Mouse (Mus musculus): Measurements from ENCODE around the gene Utp3.

The Utp3 gene

GRCm38 (mm10) chr5:88569541-88569940, 15.3 kb downstream of the Utp3 start:
- DNase-seq (ENCODE audit: low read depth): no peak

- no peak for DNase-seq (ENCODE audit: low read depth)
Observed at GRCm38 (mm10) chr5:88574829-88575228, 20.6 kb downstream of the Utp3 start.

DNA sequence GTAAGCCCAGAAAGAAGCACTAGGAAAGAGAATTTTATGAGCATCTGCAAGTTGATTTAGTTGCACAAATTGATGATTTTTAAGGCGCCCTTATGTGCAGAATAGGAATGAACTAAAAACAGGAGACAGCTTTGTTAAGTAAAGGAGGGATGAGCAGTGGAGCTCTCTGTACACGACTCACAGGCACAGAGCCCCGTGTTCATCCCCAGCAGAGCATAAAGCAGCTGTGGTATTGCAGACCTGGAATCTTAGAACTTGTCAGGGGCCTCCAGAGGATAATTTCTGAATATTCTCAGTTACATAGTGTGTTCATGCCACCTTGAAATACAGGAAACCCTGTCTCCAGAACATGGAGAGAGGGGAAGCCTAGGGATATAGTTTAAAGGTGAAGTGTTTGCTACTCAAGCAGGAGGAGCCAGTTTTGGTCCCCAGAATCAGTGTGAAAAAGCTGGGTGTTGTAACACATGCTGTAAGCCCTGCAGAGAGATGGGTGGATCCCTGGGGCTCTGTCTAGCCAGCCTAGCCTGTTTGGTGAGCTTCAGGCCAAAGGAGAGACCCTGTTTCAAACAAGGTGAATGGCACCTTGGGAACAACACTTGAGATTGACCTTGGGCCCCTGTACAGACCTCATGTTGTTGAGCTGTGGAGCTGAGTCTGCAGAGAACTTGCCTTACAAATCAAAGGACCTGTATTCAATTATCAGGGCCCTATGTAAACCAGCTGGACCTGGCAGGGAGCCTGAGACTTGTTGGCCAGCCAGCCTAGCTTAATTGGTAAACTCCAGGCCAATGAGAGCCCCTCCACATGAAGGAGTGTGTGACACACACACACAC, 21.5 kb downstream of the Utp3 start:
- no peak for DNase-seq (ENCODE audit: low read depth)

GRCm38 (mm10) chr5:88580681-88581080, 26.4 kb downstream of the Utp3 start:
- DNase-seq (ENCODE audit: low read depth): peak; percentile 69

GRCm38 (mm10) chr5:88581343-88581742, 27.1 kb downstream of the Utp3 start:
- no peak for DNase-seq (ENCODE audit: low read depth)

DNA sequence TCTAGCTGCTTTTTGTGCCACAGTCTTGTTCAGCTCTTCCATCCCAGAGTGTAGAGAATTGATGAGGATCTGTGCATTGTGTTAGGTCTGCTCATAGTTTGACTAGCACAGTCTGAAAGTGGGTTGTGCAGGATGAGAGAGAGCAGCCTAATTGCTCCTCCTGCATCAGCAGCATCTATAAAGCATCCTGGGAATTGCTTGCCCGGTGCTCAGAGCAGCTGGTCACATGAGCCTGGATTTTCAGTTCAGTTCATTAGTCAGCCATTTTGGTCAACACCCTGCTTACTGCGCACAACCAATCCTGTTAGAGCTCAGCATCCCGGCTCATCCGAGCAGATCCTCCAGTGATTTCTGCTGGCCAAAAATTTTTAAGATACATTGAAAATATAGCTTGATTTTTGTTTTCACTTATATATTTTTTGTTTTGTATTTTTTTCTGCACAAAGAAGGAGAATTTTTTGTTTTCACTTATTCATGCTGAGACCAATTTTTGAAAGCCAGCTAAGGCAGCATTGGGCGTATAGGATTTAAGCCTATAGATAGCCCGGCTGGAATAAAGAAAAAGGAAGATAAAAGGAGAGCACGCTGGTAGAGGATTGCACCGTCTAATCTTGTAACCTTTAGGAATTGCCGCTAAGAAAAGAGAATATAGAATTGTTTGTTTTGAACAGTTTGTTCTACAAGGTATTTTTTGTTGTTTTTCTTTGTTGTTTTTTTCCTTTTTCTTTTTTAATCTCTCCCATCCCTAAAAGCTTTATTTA, 29.2 kb downstream of the Utp3 start:
- DNase-seq (ENCODE audit: low read depth): no peak

GRCm38 (mm10) chr5:88584061-88584460, 29.8 kb downstream of the Utp3 start:
- peak; percentile 50 for DNase-seq (ENCODE audit: low read depth)

- DNase-seq (ENCODE audit: low read depth): peak; percentile 86
Observed at GRCm38 (mm10) chr5:88586407-88587174, 32.3 kb downstream of the Utp3 start.

GRCm38 (mm10) chr5:88587211-88587934, 33.1 kb downstream of the Utp3 start:
- DNase-seq (ENCODE audit: low read depth): no peak

GRCm38 (mm10) chr5:88588481-88588880, 34.2 kb downstream of the Utp3 start:
- no peak for DNase-seq (ENCODE audit: low read depth)

GRCm38 (mm10) chr5:88593421-88594172, 39.3 kb downstream of the Utp3 start:
- DNase-seq (ENCODE audit: low read depth): no peak

GRCm38 (mm10) chr5:88594173-88594569, 39.9 kb downstream of the Utp3 start:
- no peak for DNase-seq (ENCODE audit: low read depth)

DNA sequence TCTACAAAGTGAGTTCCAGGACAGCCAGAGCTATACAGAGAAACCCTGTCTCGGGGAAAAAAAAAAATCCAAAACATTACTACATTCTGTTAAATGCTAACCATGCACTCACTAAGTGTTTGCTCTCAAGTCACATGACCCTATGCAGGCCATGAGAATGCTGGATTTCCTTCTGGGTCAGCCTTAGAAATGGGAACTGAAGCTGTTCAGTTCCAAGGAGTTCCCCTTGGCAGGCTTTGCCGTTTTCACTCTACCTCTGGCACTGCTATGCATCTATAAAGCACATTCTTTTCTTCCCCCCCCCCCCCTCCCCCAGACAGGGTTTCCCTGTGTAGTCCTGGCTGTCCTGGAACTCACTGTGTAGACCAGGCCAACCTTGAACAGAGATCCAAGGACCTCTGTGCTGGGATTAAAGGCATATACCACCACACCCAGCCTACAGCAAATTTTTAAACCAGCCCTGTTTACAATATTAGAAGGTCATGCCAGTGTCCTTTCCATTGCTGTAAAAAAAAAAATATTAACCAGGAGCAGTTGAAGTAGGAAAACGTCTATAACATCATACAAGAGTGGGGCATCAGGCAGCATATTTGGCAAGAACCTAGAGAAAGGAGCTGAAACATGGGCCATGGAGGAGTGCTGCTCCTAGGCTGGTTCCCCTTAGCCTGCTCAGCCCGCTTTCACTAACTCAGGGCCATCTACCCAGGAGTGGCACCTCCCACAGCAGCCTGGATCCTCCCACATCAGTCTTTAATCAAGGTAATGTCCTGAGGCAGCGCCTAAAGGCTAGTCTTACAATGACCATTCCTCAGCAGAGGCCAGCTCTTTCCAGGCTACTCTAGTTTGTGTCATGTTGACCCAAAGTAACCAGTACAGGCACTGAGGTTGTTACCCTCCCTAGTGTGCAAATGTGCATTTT, 41.5 kb downstream of the Utp3 start:
- no peak for DNase-seq (ENCODE audit: low read depth)

- no peak for DNase-seq (ENCODE audit: low read depth)
Observed at GRCm38 (mm10) chr5:88598961-88599360, 44.7 kb downstream of the Utp3 start.

DNA sequence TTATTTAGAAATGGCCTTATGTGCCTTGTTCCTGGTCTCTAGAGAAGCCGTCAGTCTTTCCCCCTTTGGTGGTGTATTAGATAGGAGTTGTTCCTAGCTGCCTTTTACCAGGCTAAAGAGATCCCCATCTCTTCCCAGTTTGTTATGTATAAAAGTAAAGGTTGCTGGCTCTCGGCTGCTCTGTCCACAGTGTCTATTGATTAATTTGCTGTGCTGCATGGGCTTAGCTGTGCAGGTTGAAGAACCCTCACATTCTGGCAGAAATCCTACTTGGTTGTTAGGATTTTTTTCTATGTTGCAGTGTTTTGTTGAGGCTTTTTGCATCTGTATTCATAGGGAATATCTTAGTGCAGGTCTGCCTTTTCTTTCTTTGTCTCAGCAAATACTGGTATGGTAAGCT, 47.8 kb downstream of the Utp3 start:
- DNase-seq (ENCODE audit: low read depth): no peak

DNA sequence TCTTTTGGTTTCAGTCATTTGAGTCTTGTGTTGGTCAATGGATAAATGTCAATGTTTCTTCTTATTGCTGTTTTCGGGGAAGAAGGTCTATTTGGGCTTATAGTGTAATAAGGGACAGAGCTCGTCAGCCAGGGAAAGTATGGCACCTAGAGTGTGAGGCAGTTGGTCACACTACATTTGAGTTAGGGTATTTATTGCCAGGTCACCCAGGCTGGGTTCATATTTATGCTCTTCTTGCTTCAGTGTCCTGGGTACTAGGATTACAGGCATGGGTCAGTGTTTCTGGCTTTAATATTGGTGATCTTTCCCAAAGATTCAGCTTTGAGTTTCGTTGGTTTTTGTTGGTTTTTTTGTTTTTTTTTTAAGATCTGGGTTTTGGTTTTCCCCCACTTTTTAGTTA, 48.5 kb downstream of the Utp3 start:
- no peak for DNase-seq (ENCODE audit: low read depth)

DNA sequence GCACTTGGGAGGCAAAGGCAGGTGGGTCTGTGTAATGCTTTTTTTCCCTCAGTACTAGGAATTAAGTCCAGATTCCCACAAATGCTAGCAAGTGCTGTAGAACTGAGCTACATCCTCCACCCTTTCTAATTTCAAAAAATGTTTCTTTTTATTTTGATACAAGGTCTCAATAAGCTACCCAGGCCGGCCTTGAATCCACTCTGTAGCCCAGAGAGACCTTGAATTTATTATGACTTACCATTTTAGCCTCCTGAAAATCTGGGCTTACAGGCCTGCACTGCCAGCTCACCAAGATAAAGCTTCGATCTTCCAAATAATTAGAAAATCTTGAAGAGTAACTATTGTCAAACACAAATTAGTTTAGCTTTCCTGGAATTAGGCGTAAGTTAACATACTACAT, 49.8 kb downstream of the Utp3 start:
- DNase-seq (ENCODE audit: low read depth): no peak

- DNase-seq (ENCODE audit: low read depth): peak; percentile 36
Observed at GRCm38 (mm10) chr5:88604641-88605358, 50.5 kb downstream of the Utp3 start.
